Mouse (Mus musculus) stomach, embryonic 16.5 days (tissue): ENCODE measurements at regions not wholly inside any gene's neighbourhood (a gene's known extent, or its start where the extent isn't known, plus 50 kb on each side); places are given as distances from the start of the nearest gene placed in this dataset.

Source experiments
- ATAC-seq: fragments of 200-750 bp; cut with Nextera tagmentation; 2 replicates; pipeline ENCODE4 v1.8.0; 2017; ENCODE audit warnings: moderate number of reproducible peaks, moderate TSS enrichment; ENCODE audit not compliant: insufficient read depth, low FRiP score
- H3K27ac ChIP-seq: fragments of 300-500 bp; sonication (generic); 2 replicates; pipeline ENCODE4 v1.5.1; 2014; ENCODE audit warnings: low read length
- H3K27me3 ChIP-seq: fragments of 300-500 bp; sonication (generic); 2 replicates; pipeline ENCODE4 v1.6.1; 2014; ENCODE audit warnings: low read length, control low read depth, mixed read lengths; ENCODE audit not compliant: control insufficient read depth, insufficient read depth
- H3K36me3 ChIP-seq: fragments of 300-500 bp; sonication (generic); 2 replicates; pipeline ENCODE4 v1.6.1; 2014; ENCODE audit warnings: low read length; ENCODE audit not compliant: control insufficient read depth, insufficient read depth
- H3K4me1 ChIP-seq: fragments of 300-500 bp; sonication (generic); 2 replicates; pipeline ENCODE4 v1.6.1; 2014; ENCODE audit warnings: low read length, control low read depth, mixed read lengths; ENCODE audit not compliant: control insufficient read depth, insufficient read depth
- H3K4me2 ChIP-seq: fragments of 300-500 bp; sonication (generic); 2 replicates; pipeline ENCODE4 v1.6.1; 2014; ENCODE audit warnings: low read depth, low read length, mixed read lengths
- H3K4me3 ChIP-seq: fragments of 300-500 bp; sonication (generic); replicated peaks from 2 replicates; pipeline ENCODE4 v1.5.1; 2014; ENCODE audit warnings: mild to moderate bottlenecking, low read length
- H3K9ac ChIP-seq: fragments of 300-500 bp; sonication (generic); 2 replicates; pipeline ENCODE4 v1.6.1; 2014; ENCODE audit warnings: low read length
- H3K9me3 ChIP-seq: fragments of 300-500 bp; sonication (generic); replicated peaks from 2 replicates; pipeline ENCODE4 v1.6.1; 2016; ENCODE audit warnings: low read length, control low read depth; ENCODE audit not compliant: control insufficient read depth
- WGBS: fragments of 180-500 bp; shearing (Covaris S2); extraction: QIAGEN DNeasy Blood & Tissue Kit; methylation state at CpG from one replicate; pipeline ENCODE4 v1.1.7; 2014; 5-methylcytosine and 5-hydroxymethylcytosine counted together

- no peak overlapping the region for H3K27ac ChIP-seq
- WGBS, result 75% methylated on average over 6 of the region's 6 CpGs
- no peak overlapping the region for H3K4me2 ChIP-seq
- no peak for ATAC-seq
- no peaks in the 10 kb centered on the region for H3K36me3 ChIP-seq
- H3K27me3 ChIP-seq, result no peaks in the 10 kb centered on the region
- H3K4me3 ChIP-seq, result no peak overlapping the region
- no peak overlapping the region for H3K9ac ChIP-seq
- no peaks in the 10 kb centered on the region for H3K4me1 ChIP-seq
- H3K9me3 ChIP-seq, result no peaks in the 10 kb centered on the region
Observed at GRCm38 (mm10) chr8:10695181-10695580, 313.1 kb downstream of the Irs2 start.

GRCm38 (mm10) chr8:10690659-10691058 lies 317.6 kb downstream of the Irs2 start:
- Histone ChIP-seq H3K27ac (no peak overlapping the region), H3K36me3 (no peaks in the 10 kb centered on the region), H3K27me3 (no peaks in the 10 kb centered on the region), H3K9me3 (no peaks in the 10 kb centered on the region), H3K9ac (no peak overlapping the region), H3K4me3 (no peak overlapping the region), H3K4me1 (no peaks in the 10 kb centered on the region), H3K4me2 (no peak overlapping the region)
- 78% methylated on average over 1 of the region's 1 CpGs for WGBS
- ATAC-seq, result no peak

- no peak overlapping the region for H3K9ac ChIP-seq
- no peak for ATAC-seq
- no peaks in the 10 kb centered on the region for H3K27me3 ChIP-seq
- H3K4me1 ChIP-seq, result no peaks in the 10 kb centered on the region
- H3K9me3 ChIP-seq, result no peaks in the 10 kb centered on the region
- H3K4me2 ChIP-seq, result no peak overlapping the region
- no peak overlapping the region for H3K27ac ChIP-seq
- WGBS, result 73% methylated on average over 12 of the region's 12 CpGs
- no peak overlapping the region for H3K4me3 ChIP-seq
- no peaks in the 10 kb centered on the region for H3K36me3 ChIP-seq
Observed at GRCm38 (mm10) chr8:10689881-10690280, 318.4 kb downstream of the Irs2 start.

GRCm38 (mm10) chr8:10687867-10688561 lies 320.2 kb downstream of the Irs2 start:
- no peak for ATAC-seq
- Histone ChIP-seq H3K4me2 (no peak overlapping the region), H3K4me3 (no peak overlapping the region), H3K9me3 (no peaks in the 10 kb centered on the region), H3K9ac (no peak overlapping the region), H3K27ac (no peak overlapping the region), H3K36me3 (no peaks in the 10 kb centered on the region), H3K4me1 (no peaks in the 10 kb centered on the region), H3K27me3 (no peaks in the 10 kb centered on the region)
- 33% methylated on average over 9 of the region's 9 CpGs for WGBS
